Mouse (Mus musculus) R1 (cell line): Measurements from ENCODE around the gene Olfr469.
"Not testable (repeated sequence)": the region's sequence is repeated elsewhere in the genome, so short reads cannot be mapped to it uniquely, and the experiment has no call there.

Experiments
- DNase-seq: peaks from one replicate; pipeline ENCODE4 v3.0.0-alpha.2; 2018; ENCODE audit warnings: low read depth, low spot score

Gene Olfr469

GRCm38 (mm10) chr7:107825441-107825840 is at the start of gene Olfr469:
Gene Olfr469 (minus strand): TSS chr7:107825541.
- not testable (repeated sequence) for DNase-seq

GRCm38 (mm10) chr7:107847390-107847789 is 22.0 kb upstream of the Olfr469 start, which contains the start of gene Olfr470:
Gene Olfr470 (minus strand): TSS chr7:107847490.
- not testable (repeated sequence) for DNase-seq

- DNase-seq = peak; percentile 55
Measured at GRCm38 (mm10) chr7:107841719-107842118, 16.4 kb upstream of the Olfr469 start.

- not testable (repeated sequence) for DNase-seq
Measured at GRCm38 (mm10) chr7:107823867-107824266, 1.5 kb downstream of the Olfr469 start.

DNA sequence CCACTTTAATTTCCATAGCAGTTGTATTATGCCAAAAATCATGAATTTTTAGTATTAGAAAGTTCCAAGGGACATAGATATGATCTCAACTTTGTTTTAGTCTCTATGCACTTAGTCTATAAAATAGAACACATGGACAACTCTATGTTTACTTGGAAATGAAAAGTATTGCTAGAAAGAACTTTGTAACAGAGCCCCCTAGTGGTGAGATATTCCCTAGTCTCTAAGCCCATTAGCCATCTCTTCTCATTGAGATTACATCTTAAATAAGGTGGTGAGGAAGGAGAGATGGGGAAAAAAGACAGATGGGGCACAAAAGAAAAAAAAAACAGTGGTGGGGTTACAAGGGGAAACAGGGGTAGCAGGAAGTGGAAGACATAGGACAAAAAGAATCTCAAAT is 5.9 kb downstream of the Olfr469 start:
- DNase-seq = peak; percentile 41

DNA sequence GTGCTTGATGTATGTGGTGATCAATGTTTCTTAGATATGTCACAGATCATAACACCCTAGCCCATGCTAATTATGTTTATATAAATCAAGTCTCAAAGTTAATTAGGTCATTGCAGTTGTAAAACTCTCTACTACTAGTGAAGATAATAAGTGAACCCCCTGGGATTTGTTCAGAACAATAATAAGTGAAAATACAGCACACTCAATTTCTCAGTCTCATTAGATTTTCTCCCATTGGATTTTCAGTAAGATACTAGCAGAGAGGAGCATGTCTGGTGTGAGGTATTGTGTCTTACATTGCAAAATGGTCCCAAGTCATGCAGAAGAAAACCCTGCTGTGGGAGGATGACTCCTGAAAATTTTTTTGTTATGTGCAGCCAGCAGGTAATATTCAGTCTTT is 13.4 kb downstream of the Olfr469 start, which contains the start of gene Olfr467:
Gene Olfr467 (plus strand): TSS at position 301 of the 400 bp plus-strand sequence.
- no peak for DNase-seq

DNA sequence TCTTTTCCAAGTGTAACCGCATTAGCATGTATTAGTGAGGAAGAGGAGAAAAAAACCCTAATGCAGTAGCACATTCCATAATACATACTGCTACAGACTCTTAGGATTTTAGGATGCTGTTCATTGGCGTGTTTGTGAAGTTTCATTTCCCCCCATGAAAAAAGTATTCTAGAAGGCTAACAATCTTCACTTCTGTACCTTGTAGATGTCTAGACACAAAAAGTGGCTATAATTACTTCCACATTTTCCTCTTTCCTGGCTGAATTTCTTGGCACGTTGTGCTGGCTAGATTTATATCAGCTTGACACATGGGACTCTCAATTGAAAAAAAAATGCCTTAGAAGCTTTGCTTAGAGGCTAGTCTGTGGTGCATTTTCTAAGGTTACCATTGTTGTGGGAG is 23.2 kb downstream of the Olfr469 start:
- no peak for DNase-seq

DNA sequence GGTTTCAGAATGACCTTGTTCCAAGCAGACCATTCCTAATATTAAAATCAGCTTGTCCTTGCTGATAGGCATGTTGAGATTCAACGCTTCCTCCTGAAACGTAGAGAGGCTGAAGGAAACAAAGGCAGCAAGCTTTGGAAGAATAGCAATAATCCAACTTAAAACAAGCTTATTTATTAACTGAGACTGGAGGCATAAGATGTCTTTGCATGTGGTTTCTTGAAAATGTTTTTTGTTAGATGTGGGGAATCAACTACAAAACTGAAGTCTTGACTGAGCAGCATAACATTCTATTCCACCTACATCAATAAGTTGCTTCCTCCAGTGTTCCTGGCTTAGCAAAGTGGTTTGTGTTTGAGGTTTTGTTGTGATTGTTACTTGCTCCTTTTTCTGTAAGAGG is 24.2 kb downstream of the Olfr469 start, which contains the start of gene Ovch2:
Gene Ovch2 (minus strand): TSS at position 101 of the 400 bp plus-strand sequence.
- no peak for DNase-seq

DNA sequence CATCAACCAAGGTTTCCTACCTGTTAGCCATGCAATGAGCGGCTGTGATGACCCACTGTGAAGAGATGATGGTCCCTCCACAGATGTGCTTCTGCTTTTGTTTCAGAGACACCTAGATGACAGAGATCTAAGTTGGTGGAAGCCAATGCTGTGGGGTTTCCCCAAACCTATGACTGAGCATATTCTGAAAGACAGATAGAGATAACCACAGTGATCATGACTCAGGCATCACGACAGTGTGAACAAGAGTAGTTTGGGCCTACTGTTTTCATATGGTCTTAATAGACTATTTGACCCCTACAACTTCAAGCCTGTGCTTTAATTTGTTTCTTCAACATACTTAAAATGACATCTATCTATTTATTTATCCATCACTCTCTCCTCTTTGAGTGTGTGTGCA is 28.8 kb downstream of the Olfr469 start:
- no peak for DNase-seq

DNA sequence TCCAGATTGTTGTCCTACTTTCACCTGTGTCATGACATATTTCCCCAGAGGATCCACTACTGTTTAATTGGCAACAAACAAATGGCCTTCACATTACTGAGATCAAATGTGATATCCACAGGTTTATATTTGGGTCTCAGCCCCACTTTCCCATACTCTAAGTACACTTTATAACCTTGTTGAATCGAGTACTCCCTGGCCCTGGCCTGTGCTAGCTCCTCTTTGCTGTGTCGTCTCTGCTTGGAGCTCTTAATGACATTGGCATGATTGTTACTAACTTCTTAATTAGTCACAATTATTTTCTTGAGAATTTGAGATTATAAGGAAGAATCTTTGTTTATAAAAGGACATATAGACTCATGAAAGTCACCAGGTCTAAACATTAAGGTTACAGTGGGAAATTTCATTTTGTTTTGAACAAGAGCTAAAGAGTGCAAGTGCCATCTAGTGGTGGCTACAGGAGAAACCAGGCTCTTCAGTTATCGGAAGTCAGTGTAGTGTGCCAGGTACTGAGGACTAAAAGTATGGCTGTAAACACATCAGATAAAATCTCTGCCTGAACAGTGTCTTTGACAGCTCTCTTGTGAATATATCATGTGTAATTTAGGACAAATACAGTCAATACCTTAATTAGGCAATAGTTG is 37.2 kb downstream of the Olfr469 start:
- DNase-seq = peak; percentile 40

DNA sequence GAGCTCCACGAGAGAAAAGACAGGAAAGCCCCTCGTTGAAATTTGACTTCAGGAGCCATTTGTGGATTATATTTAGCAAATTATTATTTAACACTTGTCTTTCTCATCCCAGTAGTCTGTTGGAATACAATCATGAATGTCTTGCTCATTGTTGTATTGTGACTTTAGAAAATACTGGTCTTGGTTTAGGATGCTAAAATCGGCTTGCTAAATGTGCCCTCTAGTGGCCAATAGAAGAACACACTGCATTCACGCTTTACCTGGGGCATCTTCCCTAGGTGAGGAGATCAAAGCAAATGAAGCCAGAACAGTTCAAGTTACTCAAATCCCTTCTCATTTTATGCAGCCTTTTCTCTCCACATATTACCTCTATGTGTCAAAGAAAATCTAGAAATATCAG is 45.7 kb downstream of the Olfr469 start:
- DNase-seq = peak; percentile 43

DNA sequence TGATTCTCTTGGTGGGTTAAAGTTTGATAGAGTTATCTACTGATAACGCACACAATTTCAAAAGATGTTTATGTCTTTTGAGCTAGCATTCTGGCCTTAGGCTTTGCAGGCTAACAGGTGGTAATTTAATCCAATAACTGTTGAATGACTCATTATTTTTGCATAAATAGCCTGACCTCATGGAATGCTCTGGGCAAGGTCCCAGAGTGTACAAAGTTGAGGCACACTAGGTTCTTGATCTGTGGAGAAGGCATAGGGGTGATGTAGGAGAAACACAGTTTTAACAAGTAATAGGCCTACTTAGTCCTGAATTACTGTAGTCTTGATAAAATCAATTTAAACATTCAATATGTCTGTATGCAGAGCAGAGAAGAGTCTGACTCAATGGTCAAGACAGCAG is 47.1 kb downstream of the Olfr469 start:
- DNase-seq = no peak

DNA sequence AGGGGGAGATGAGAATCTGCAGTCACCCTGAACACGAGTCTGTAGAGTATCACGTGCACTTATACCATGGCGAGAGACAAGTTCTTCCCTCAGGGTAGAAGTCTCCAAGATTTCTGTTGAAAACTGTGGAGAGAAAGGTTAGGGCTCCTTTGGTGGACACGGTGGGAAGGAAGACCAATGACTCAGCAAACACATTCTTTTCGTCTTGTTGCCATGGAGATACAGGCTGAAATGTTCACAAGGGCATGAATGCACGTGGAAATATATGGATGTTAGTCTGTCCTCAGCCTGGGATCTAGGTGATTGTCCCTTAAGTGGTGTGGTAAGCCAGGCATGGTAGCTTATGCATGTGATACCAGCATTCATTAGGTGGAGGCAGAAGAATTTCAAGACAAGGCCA is 54.5 kb downstream of the Olfr469 start:
- DNase-seq = peak; percentile 83
